In the genomic region with DNA sequence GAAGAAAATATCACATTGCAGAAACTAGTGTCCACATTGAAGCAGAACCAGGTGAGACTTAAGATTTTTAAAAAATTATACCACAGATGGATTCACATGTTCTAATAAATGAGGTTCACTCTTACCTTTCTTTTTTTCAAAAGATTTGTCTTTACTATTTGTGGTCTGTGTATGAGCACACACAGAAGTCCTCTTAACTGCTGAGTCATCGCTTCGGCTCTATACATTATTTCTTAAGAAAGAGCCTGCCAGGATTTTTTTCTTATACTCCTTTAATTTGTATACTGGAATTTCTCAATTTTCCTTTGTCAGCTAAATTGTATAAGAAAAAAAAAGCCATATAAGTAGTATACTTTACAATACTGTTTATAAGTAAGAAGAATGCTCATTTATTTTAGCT, we compare ENCODE assay signal across 24 mouse cellular contexts.
A peak's percentile ranks its signal among the peaks of the same experiment; 100 is the strongest.
DNase-seq lines count a peak whose midpoint lies in the region; TF ChIP-seq lines count a peak whose summit lies in the region.
"Had no signal": no experiment of that assay in that cellular context is flagged by ENCODE, and none has a peak within 500 bp of the region (broad histone marks: within the 10 kb centered on the region; RNA-seq: fewer than 3 reads in every experiment).

No protein-coding gene starts in this region.

- DNase-seq in 416B (ENCODE audit: low read depth) (peak; percentile 38), CH12.LX (ENCODE audit: extremely low read depth) (no peak), ES-E14 (ENCODE audit: low read depth, low spot score) (no peak), MEL (ENCODE audit: low read depth, low spot score) (no peak)
- no peak for DNase-seq in T-cell, adult 2 months (ENCODE audit: low spot score)
- no peak for DNase-seq in heart, postnatal 36 days
- no peak for DNase-seq in adrenal gland, postnatal 14 days
- DNase-seq in ovary, postnatal 14 days (ENCODE audit: low spot score) = no peak
- DNase-seq: adrenal gland, adult 2 months; adrenal gland, adult 8-10 months; adrenal gland, postnatal 10 days; adrenal gland, postnatal 25 days; adrenal gland, postnatal 36 days; B cell, adult 2 months; cerebellum, adult 11 months; cerebellum, adult 11-12 months; cerebellum, adult 18-20 months; cerebellum, adult 2 months; cerebellum, adult 8-10 months; cerebellum, adult 9-10 months; cerebellum, adult 9-11 months; cerebellum, postnatal 10 days had no signal

- H3K4me3 ChIP-seq in CH12.LX (replicated peaks in 1 of 3; ENCODE audit: low read depth in 2 of 3, low read length in 2 of 3, poor library complexity in 1 of 3) = no peak overlapping the region
- H3K4me3 ChIP-seq in ES-E14 (ENCODE audit: insufficient read depth in 1 of 2, low read depth in 1 of 2, low read length in 2 of 2, poor library complexity in 1 of 2, severe bottlenecking in 1 of 2) = no peak overlapping the region
- H3K4me3 ChIP-seq in MEL (ENCODE audit: control insufficient read depth in 1 of 2, insufficient read depth in 1 of 2, low read depth in 2 of 2, low read length in 2 of 2) = no peak overlapping the region

- no peak overlapping the region for H3K27ac ChIP-seq in CH12.LX (ENCODE audit: insufficient read depth, low read depth)
- no peak overlapping the region for H3K27ac ChIP-seq in ES-E14 (ENCODE audit: insufficient read depth, low read depth, low read length, poor library complexity, severe bottlenecking)
- H3K27ac ChIP-seq in MEL (ENCODE audit: control insufficient read depth, low read depth, low read length) = no peak overlapping the region

- TF ChIP-seq RAD21 in CH12.LX (IDR thresholded peaks at IDR 0.05; ENCODE audit: low read depth, low read length) (no peak), MEL (IDR thresholded peaks at IDR 0.05; ENCODE audit: low read depth, low read length) (no peak)

- TF ChIP-seq CTCF in CH12.LX (conservative IDR thresholded peaks at IDR 0.05 in 1 of 2, IDR thresholded peaks at IDR 0.05 in 1 of 2; ENCODE audit: low read depth in 2 of 2, low read length in 2 of 2) (no peak), MEL (IDR thresholded peaks at IDR 0.05 in 2 of 3, conservative IDR thresholded peaks at IDR 0.05 in 1 of 3; ENCODE audit: control insufficient read depth in 1 of 3, insufficient read depth in 1 of 3, low read depth in 2 of 3, low read length in 3 of 3, poor library complexity in 1 of 3, severe bottlenecking in 1 of 3) (no peak)

- intact Hi-C loops in heart, postnatal 36 days (cut with DNase I) = no loop called here

- TF ChIP-seq EP300 in CH12.LX (IDR thresholded peaks at IDR 0.05; ENCODE audit: low read length) (no peak), MEL (IDR thresholded peaks at IDR 0.05; ENCODE audit: low read depth in 1 of 2, low read length in 2 of 2) (no peak)

- in situ Hi-C loops in CH12.LX (cut with MboI; ENCODE audit: low pct_ligation_motif_present, low pct_unique_long_range_greater_than_20kb, low sequenced_read_pairs) (no loop called here), ES-E14 (cut with MboI; ENCODE audit: low sequenced_read_pairs in 2 of 2, unreplicated experiment in 2 of 2) (no loop called here)

- H3K9ac ChIP-seq in CH12.LX (ENCODE audit: insufficient read depth, low read depth) (no peak overlapping the region), ES-E14 (ENCODE audit: insufficient read depth, low read depth, low read length, poor library complexity, severe bottlenecking) (no peak overlapping the region), MEL (ENCODE audit: control insufficient read depth, low read depth, low read length, poor library complexity, severe bottlenecking) (no peak overlapping the region)

- H3K79me2 ChIP-seq in CH12.LX (replicated peaks; ENCODE audit: control insufficient read depth, extremely low read depth, insufficient read depth, poor library complexity, severe bottlenecking) (no peaks in the 10 kb centered on the region), MEL (ENCODE audit: control insufficient read depth, insufficient read depth, low read length, poor library complexity) (no peaks in the 10 kb centered on the region)

- no peaks in the 10 kb centered on the region for H3K4me1 ChIP-seq in CH12.LX (ENCODE audit: control insufficient read depth in 1 of 2, insufficient read depth in 2 of 2)
- no peaks in the 10 kb centered on the region for H3K4me1 ChIP-seq in ES-E14 (ENCODE audit: control insufficient read depth in 2 of 2, insufficient read depth in 2 of 2, low read length in 2 of 2, poor library complexity in 1 of 2)
- no peaks in the 10 kb centered on the region for H3K4me1 ChIP-seq in MEL (ENCODE audit: control insufficient read depth in 1 of 2, insufficient read depth in 2 of 2, low read length in 2 of 2)

- H3K36me3 ChIP-seq in CH12.LX (replicated peaks in 1 of 2; ENCODE audit: control insufficient read depth in 1 of 2, insufficient read depth in 1 of 2, low read length in 1 of 2) (no peaks in the 10 kb centered on the region), ES-E14 (ENCODE audit: control insufficient read depth, insufficient read depth, low read length, poor library complexity, severe bottlenecking) (no peaks in the 10 kb centered on the region), MEL (ENCODE audit: control insufficient read depth in 1 of 2, insufficient read depth in 2 of 2, low read length in 2 of 2) (no peaks in the 10 kb centered on the region)
- H3K36me3 ChIP-seq: G1E had no signal

- H3K9me3 ChIP-seq in CH12.LX (replicated peaks; ENCODE audit: low read length) = no peaks in the 10 kb centered on the region
- H3K9me3 ChIP-seq in ES-E14 (ENCODE audit: control insufficient read depth, insufficient read depth, low read depth, low read length) = no peaks in the 10 kb centered on the region
- H3K9me3 ChIP-seq in MEL (replicated peaks; ENCODE audit: insufficient read depth, low read length) = no peaks in the 10 kb centered on the region
- H3K9me3 ChIP-seq: G1E had no signal

- H3K27me3 ChIP-seq in CH12.LX (replicated peaks) = no peaks in the 10 kb centered on the region
- H3K27me3 ChIP-seq in MEL (ENCODE audit: control insufficient read depth in 1 of 2, insufficient read depth in 2 of 2, low read length in 2 of 2) = no peaks in the 10 kb centered on the region
- H3K27me3 ChIP-seq: Patski had no signal

- dilution Hi-C loops in CH12.LX (cut with MboI; ENCODE audit: extremely low pct_ligation_motif_present, extremely low pct_unique_long_range_greater_than_20kb, low sequenced_read_pairs) = no loop called here

- no peak overlapping the region for H3K4me2 ChIP-seq in CH12.LX (ENCODE audit: insufficient read depth, low read depth, poor library complexity, severe bottlenecking)

- no peak for TF ChIP-seq POLR2A in CH12.LX (IDR thresholded peaks at IDR 0.05; ENCODE audit: low read depth, low read length)
- TF ChIP-seq POLR2A in MEL (IDR thresholded peaks at IDR 0.05; ENCODE audit: control insufficient read depth in 1 of 2, insufficient read depth in 1 of 2, low read depth in 1 of 2, low read length in 2 of 2, poor library complexity in 1 of 2) = no peak

TF ChIP-seq in CH12.LX, 34 proteins besides CTCF, POLR2A, EP300 and RAD21:
- TF ChIP-seq MAFK (IDR thresholded peaks at IDR 0.05; ENCODE audit: insufficient replicate concordance, low read length) (peak; percentile 88), UBTF (IDR thresholded peaks at IDR 0.05; ENCODE audit: low read depth, low read length) (no peak)

TF ChIP-seq in ES-E14, 5 proteins besides CTCF, POLR2A, EP300 and RAD21:
- TF ChIP-seq MAFK (IDR thresholded peaks at IDR 0.05; ENCODE audit: insufficient read depth, low read depth, low read length) = peak; percentile 85
- TF ChIP-seq HCFC1 (IDR thresholded peaks at IDR 0.05; ENCODE audit: borderline replicate concordance, insufficient read depth, low read length) = no peak

TF ChIP-seq in MEL, 35 proteins besides CTCF, POLR2A, EP300 and RAD21:
- TF ChIP-seq MAFK (IDR thresholded peaks at IDR 0.05; ENCODE audit: borderline replicate concordance, low read depth, low read length) = peak; percentile 66
- TF ChIP-seq MYB (IDR thresholded peaks at IDR 0.05; ENCODE audit: low read depth, low read length) = no peak
